Mouse (Mus musculus) megakaryocyte-erythroid progenitor cell, adult 5-6 weeks (primary cell): ENCODE results near the gene Olfr231. TPM values are rescaled to one million over a fixed set of nuclear protein-coding genes. Genes with fewer than 3 reads are reported as not detected.

ENCODE experiments used
- ATAC-seq: replicated peaks from 2 replicates; pipeline ENCODE4 v1.8.0; 2016; ENCODE audit warnings: mild to moderate bottlenecking, inconsistent platforms; ENCODE audit not compliant: severe bottlenecking, poor library complexity, low FRiP score, low TSS enrichment
- total RNA-seq, 2 experiments: library from RNA; stranded (forward) in 1 of 2; stranded (reverse) in 1 of 2; fragments of 200-1000, 215-1000 nt in 1 of 2; fragments of >200 nt in 1 of 2; fragmentation: Nextera tagmentation in 1 of 2; gene quantifications; 2 replicates each; pipeline ENCODE4 v1.2.3; 2014 to 2017

Olfr231 gene
- not detected in 2 replicates for total RNA-seq (2014; fragmentation: Nextera tagmentation)
- not detected in 2 replicates for total RNA-seq (2017)

DNA sequence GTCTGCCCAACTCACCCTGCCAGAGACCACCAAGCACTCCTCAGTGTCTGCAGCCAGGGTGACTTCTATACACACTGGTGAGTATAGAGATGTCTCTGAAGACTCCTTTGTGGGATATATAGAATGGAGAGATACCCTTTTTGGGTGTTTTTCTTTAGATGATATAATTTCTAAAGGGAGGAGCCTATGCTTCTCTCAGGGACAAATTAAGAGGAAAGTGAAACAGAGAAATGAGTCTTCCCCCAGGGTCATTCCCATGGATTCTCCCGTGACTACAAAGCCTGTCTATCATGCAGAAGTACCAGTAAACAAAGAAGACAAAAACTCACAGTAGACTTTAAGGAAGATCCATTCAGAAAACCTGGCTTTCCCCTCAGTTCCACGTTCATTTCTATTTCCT, at the start of gene Olfr231:
Gene Olfr231, minus strand, starts transcription at position 101 of the 400 bp plus-strand sequence.
- ATAC-seq: no peak

DNA sequence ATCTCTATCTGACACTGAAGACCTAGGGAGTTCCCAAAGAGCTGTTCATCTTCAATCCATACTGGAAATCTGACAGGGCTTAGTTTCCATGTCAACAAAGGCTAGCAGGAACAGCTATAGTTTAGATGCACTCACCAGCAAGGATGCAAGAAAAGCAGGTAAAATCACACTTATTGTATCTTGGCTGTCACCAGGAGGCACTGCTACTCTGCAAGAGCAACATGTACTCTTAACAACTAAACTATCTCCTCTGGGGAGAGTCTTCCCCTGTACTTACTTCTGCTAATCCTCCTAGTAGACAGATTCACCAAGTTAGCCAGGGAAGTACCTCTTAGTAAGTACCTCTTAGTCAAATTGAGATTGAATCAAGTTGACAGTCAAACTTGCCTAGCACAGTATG, 48.1 kb upstream of the Olfr231 start:
- no peak for ATAC-seq

DNA sequence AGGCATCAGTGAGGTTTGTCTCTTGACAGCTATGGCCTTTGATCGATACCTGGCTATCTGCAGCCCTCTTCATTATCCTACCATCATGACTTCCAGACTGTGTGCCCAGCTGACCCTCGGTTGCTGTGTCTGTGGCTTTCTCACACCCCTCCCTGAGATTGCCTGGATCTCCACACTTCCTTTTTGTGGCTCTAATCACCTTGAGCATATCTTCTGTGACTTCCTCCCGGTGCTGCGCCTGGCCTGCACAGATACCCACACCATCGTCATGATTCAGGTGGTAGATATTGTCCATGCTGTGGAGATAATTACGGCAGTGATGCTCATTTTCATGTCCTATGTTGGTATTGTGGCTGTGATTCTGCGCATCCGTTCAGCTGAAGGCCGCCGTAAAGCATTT, 38.1 kb upstream of the Olfr231 start:
- ATAC-seq: peak; percentile 88

GRCm38 (mm10) chr1:174158512-174158911, 37.5 kb upstream of the Olfr231 start:
- ATAC-seq: peak; percentile 31

GRCm38 (mm10) chr1:174157622-174158021, 36.7 kb upstream of the Olfr231 start:
- ATAC-seq: peak; percentile 54

DNA sequence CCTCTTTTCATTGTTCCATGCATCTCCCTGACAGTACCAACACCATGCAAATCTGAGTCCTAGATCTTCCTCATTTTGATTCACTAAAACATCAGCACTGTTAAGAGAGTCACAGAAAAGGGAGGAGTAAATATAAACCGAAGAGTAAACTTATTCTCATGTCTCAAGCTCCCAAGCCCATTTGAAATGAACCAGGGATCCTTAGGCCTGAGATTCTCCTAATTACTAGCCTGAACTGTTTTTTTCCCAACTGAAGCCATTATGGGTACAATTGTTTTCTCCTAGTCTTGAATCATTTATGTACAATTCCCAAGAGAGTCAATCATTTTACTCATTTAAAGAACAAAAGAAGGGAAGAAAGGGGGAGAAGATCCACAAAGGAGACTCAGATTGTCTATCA, 34.4 kb upstream of the Olfr231 start, which contains the start of gene Olfr420:
Gene Olfr420, plus strand, starts transcription at position 301 of the 400 bp plus-strand sequence.
- no peak for ATAC-seq

DNA sequence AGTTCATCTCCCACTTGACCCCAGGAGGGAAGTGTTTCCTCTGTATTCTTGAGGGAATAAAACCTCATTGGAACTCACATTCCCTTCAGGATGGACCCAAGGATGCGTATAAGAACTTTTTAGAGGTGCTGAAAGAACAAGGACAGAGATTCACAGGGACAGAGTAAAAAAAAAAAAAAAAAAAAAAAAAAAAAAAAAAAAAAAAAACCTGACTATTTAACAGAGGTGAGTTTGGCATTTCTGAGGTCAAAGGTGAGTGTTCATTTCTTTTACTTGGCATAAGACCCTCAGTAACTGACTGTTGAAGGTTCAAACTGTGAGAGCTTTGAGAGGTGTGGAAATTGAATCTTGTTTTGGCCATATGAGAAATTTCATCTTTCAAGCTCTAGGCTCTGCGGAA, 28.3 kb upstream of the Olfr231 start:
- ATAC-seq: no peak

DNA sequence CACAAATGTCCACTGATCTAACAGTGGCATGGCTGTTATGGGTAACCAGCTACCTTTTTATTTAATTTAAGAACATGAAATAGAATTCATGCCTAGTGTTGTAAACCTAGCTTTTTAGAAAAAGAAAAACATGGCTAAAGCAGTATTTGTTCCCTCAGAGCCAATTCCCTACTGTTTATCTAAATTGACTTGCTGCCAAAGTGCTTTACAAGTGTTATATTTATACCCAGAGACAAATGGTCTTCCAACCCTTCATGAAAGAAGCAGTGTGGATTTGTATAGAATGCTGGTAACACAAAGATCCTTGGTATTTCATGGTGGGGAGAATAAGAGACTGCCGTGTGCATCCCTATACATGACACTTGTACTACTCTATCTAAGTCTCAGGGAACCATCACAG, 25.7 kb upstream of the Olfr231 start:
- ATAC-seq: no peak

- no peak for ATAC-seq
These were observed 20.4 kb upstream of the Olfr231 start for GRCm38 (mm10) chr1:174141384-174141783.

DNA sequence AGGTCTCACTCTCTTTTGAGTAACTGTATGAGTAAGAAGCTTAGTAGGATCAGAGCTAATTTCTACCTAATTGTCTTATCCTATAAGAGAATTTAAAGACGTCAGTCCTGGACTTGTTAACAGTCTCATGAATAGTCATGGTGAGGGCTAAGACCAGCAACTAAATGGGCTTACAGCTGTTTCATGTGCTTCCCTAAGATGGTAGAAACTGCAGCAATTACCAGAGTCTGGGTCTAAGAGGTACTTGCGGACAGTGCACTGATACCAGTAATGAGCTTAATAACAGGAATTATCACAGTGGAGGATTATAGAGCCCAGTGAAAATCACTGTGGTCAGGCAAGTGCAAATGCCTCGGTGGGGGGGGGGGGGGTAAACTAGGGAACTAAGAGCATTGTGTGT, 11.0 kb upstream of the Olfr231 start:
- ATAC-seq: no peak

DNA sequence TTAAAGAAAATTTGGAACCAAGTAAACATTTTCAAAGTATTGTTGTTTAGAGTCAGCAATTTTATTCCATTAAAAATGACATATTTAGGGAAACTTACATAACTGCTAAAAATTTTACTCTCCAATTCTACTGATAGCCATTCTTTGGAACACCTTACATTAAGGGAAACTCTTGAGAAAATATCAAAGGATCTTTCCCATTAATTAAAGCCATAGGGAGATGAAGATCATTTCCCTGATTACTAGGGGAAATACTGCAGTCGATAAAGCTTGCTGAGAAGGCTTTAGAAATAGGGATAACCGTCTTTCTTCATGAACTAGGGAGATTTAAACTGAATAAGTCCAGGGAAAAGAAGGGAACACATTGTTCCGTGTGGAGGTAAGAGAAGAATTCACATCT, 10.3 kb upstream of the Olfr231 start, which contains the start of gene Olfr424:
Gene Olfr424, plus strand, starts transcription at position 301 of the 400 bp plus-strand sequence.
- no peak for ATAC-seq

DNA sequence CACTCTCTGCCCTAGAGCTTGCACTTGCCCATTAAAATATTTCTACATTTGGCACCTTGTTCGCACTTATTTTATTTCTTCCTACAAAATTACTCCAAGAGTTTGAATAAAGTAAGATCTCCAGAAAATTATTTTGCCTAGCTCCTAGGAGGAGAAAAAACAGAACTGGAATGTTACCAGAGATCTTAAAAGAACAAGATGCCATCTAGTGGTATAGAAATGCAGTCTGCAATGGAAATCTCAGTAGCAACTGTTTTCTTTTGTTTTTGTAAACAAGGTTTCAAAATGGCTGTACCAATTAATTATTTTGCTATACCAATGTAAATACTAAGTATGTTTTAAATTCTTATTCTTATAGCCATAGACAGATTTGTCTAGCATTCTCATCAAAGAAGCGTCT, 17.2 kb downstream of the Olfr231 start:
- ATAC-seq: no peak

DNA sequence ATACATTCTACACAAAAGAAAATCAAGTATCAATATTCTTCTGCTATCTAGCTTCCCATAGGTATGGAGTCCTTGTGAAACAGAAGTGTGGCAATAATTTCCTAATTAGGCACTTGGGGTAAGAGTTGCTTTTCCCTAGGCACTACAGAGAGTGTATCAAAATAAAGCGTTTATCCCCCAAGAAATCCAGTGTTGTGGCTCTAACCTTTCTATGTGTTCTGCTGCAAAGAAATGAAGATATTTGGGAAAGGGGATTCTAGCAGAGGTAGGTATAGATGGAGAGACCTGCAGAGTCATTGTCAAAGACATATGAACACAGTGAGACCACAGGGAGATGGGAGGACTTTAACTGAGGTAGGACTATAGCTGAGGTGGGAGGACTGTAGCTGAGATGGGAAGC, 24.4 kb downstream of the Olfr231 start, which contains the start of gene Olfr427:
Gene Olfr427, plus strand, starts transcription at position 301 of the 400 bp plus-strand sequence.
- ATAC-seq: no peak

- ATAC-seq: no peak
These were observed 36.9 kb downstream of the Olfr231 start, which contains the start of gene Olfr429 for GRCm38 (mm10) chr1:174084031-174084430. Gene Olfr429 (plus strand): TSS chr1:174084331.

DNA sequence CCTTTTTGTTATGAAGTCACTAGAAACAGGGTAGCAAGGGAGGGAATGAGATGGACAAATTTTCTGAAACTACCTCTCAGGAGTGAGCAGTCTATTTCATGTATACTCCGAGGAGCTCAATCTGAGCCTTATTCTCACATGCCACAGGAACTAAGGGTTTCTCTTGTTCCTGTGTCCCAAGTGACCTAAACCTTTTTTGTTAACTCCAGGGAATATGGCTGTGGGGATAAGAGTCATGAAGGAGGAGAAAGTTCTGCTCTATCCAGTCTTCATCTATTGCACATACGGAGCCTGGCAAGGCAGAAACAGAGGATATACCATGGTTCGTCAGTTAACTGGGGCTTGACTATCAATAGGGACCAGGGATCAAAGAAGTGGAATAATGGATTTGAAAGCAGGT, 54.7 kb downstream of the Olfr231 start, which contains the start of gene Olfr430:
Gene Olfr430, plus strand, starts transcription at position 301 of the 400 bp plus-strand sequence.
- no peak for ATAC-seq

Other genes with a start within 250 kb of the Olfr231 start
- not detected in 2 replicates for gene Ifi211, start 208.1 kb downstream of the Olfr231 start, total RNA-seq (2014; fragmentation: Nextera tagmentation)
- gene Ifi211, start 208.1 kb downstream of the Olfr231 start, total RNA-seq (2017): 2.6 and 4.1 TPM in 2 replicates
- gene Mndal, start 178.7 kb downstream of the Olfr231 start, total RNA-seq (2014; fragmentation: Nextera tagmentation): 39.2 and 48.4 TPM in 2 replicates
- gene Mndal, start 178.7 kb downstream of the Olfr231 start, total RNA-seq (2017): 48.0 and 63.2 TPM in 2 replicates
- 21.6 and 24.5 TPM in 2 replicates for gene Ifi203, start 178.5 kb downstream of the Olfr231 start, total RNA-seq (2014; fragmentation: Nextera tagmentation)
- 9.5 and 28.7 TPM in 2 replicates for gene Ifi203, start 178.5 kb downstream of the Olfr231 start, total RNA-seq (2017)
- not detected in 2 replicates for gene Ifi202b, start 138.4 kb downstream of the Olfr231 start, total RNA-seq (2014; fragmentation: Nextera tagmentation)
- gene Ifi202b, start 138.4 kb downstream of the Olfr231 start, total RNA-seq (2017): not detected in 2 replicates
- not detected in 2 replicates for gene Ifi205, start 89.4 kb downstream of the Olfr231 start, total RNA-seq (2014; fragmentation: Nextera tagmentation)
- 2.9 and 3.1 TPM in 2 replicates for gene Ifi205, start 89.4 kb downstream of the Olfr231 start, total RNA-seq (2017)
- not detected in 2 replicates for gene Olfr433, start 80.5 kb downstream of the Olfr231 start, total RNA-seq (2014; fragmentation: Nextera tagmentation)
- gene Olfr433, start 80.5 kb downstream of the Olfr231 start, total RNA-seq (2017): not detected in 2 replicates
- gene Olfr432, start 72.0 kb downstream of the Olfr231 start, total RNA-seq (2014; fragmentation: Nextera tagmentation): not detected in 2 replicates
- gene Olfr432, start 72.0 kb downstream of the Olfr231 start, total RNA-seq (2017): not detected in 2 replicates
- not detected in 2 replicates for gene Olfr430, start 54.6 kb downstream of the Olfr231 start, total RNA-seq (2014; fragmentation: Nextera tagmentation)
- not detected in 2 replicates for gene Olfr430, start 54.6 kb downstream of the Olfr231 start, total RNA-seq (2017)
- gene Olfr429, start 36.8 kb downstream of the Olfr231 start, total RNA-seq (2014; fragmentation: Nextera tagmentation): not detected in 2 replicates
- not detected in 2 replicates for gene Olfr429, start 36.8 kb downstream of the Olfr231 start, total RNA-seq (2017)
- gene Olfr427, start 24.3 kb downstream of the Olfr231 start, total RNA-seq (2014; fragmentation: Nextera tagmentation): not detected in 2 replicates
- not detected in 2 replicates for gene Olfr427, start 24.3 kb downstream of the Olfr231 start, total RNA-seq (2017)
- gene Olfr424, start 10.4 kb upstream of the Olfr231 start, total RNA-seq (2014; fragmentation: Nextera tagmentation): not detected in 2 replicates
- gene Olfr424, start 10.4 kb upstream of the Olfr231 start, total RNA-seq (2017): not detected in 2 replicates
- not detected in 2 replicates for gene Olfr420, start 34.5 kb upstream of the Olfr231 start, total RNA-seq (2014; fragmentation: Nextera tagmentation)
- gene Olfr420, start 34.5 kb upstream of the Olfr231 start, total RNA-seq (2017): not detected in 2 replicates
- gene Spta1, start 51.6 kb upstream of the Olfr231 start, total RNA-seq (2014; fragmentation: Nextera tagmentation): 39.3 and 44.3 TPM in 2 replicates
- 50.4 and 72.5 TPM in 2 replicates for gene Spta1, start 51.6 kb upstream of the Olfr231 start, total RNA-seq (2017)
- not detected in 2 replicates for gene Olfr419, start 130.9 kb upstream of the Olfr231 start, total RNA-seq (2014; fragmentation: Nextera tagmentation)
- gene Olfr419, start 130.9 kb upstream of the Olfr231 start, total RNA-seq (2017): not detected in 2 replicates
- not detected in 2 replicates for gene Mptx1, start 209.4 kb upstream of the Olfr231 start, total RNA-seq (2014; fragmentation: Nextera tagmentation)
- not detected in 2 replicates for gene Mptx1, start 209.4 kb upstream of the Olfr231 start, total RNA-seq (2017)
- gene Olfr417, start 244.0 kb upstream of the Olfr231 start, total RNA-seq (2014; fragmentation: Nextera tagmentation): 5.6 and 6.3 TPM in 2 replicates
- 1.7 and 8.2 TPM in 2 replicates for gene Olfr417, start 244.0 kb upstream of the Olfr231 start, total RNA-seq (2017)